Mouse (Mus musculus) MEL-GATA-1-ER (cell line): ENCODE measurements around the gene Gsto2.

Source experiments
- DNase-seq: peaks from one replicate; pipeline ENCODE4 v3.0.0-alpha.2; 2012; ENCODE audit warnings: low read depth; ENCODE audit errors: extremely low read depth

Gsto2 gene

GRCm38 (mm10) chr19:47918455-47919101, 53.2 kb downstream of the Gsto2 start:
- peak; percentile 86 for DNase-seq

GRCm38 (mm10) chr19:47919126-47919965, 54.0 kb downstream of the Gsto2 start, which contains the start of the genes Cfap43 and Itprip:
TSS of gene Cfap43 (minus strand) at chr19:47919287.
TSS of gene Itprip (minus strand) at chr19:47919299.
- peak; percentile 86 for DNase-seq

- no peak for DNase-seq
These were observed 54.6 kb downstream of the Gsto2 start for GRCm38 (mm10) chr19:47919966-47920375.

- DNase-seq: no peak
These were observed 60.5 kb downstream of the Gsto2 start for GRCm38 (mm10) chr19:47925819-47926218.

- DNase-seq: no peak
These were observed 61.7 kb downstream of the Gsto2 start for GRCm38 (mm10) chr19:47927032-47927431.

- no peak for DNase-seq
These were observed 63.7 kb downstream of the Gsto2 start for GRCm38 (mm10) chr19:47929043-47929442.

- DNase-seq: no peak
These were observed 66.8 kb downstream of the Gsto2 start for GRCm38 (mm10) chr19:47931982-47932638.

GRCm38 (mm10) chr19:47934146-47934545, 68.8 kb downstream of the Gsto2 start:
- no peak for DNase-seq

GRCm38 (mm10) chr19:47934636-47935238, 69.4 kb downstream of the Gsto2 start:
- no peak for DNase-seq

- DNase-seq: no peak
These were observed 70.2 kb downstream of the Gsto2 start for GRCm38 (mm10) chr19:47935530-47935929.
